Mouse (Mus musculus): ENCODE measurements around the gene Mif4gd.

Mif4gd gene

GRCm38 (mm10) chr11:115612059-115612409 lies 735 bp downstream of the Mif4gd start:
- peak; percentile 94 to 95 for DNase-seq

DNA sequence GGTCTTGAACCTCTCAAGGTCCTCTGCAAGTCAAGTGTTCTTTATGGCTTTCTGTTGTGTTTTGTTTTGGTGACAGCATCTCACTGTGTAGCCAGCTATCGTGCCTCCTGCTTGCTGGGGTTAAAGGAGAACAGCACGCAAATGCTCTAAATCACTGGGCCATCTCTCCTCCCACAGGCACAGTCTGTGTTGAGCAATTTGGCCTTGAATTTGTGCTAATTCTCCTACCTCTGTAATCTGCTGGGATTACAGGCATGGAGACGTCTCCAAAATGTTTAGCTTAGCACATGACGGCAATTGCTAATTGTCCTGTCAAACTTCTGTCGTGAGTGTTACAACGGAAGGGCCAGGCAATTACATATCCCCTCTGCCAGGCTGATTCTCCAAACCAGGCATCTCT lies 1.6 kb downstream of the Mif4gd start:
- no peak for DNase-seq

DNA sequence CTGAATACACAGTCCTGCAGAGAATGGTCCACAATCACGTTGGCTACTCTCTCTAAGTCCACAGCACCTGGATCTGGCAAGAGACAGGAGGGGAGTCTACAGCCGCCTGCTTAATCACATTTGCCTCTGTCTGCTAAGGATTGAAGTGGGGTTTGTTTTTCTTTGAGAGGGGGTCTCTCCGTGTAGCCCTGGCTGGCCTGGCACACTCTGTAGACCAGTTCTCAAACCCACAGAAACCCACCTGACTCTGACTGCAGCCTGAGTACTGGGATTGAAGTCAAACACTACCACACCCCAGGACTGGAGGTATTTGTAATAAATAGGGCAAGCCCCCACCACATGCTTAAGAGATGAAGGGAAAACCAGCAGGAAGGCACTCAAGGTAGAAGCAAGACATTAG lies 3.2 kb downstream of the Mif4gd start:
- no peak for DNase-seq

GRCm38 (mm10) chr11:115608421-115609399 lies 4.1 kb downstream of the Mif4gd start:
- no peak for DNase-seq

- DNase-seq, result no peak
Observed at GRCm38 (mm10) chr11:115606733-115607132, 6.0 kb downstream of the Mif4gd start.

DNA sequence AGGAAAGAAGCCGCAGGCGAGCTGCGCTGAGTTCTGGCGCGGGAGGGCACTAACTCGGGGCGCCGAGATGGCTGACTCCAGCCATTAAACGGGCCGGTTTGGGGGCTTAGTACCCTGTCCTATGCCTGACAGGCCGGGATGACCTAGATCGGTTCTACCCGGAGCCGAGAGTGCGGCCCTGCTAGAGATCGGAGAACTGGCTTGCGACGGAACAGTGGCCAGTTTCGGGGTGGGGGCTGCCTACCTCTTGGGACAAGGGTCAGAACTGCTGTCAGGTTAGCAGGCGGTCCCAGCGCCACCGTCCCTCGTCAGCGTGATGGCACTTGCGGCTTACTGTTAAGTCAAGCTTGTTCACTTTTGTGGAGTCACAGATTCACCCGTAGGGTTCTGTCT lies 8.5 kb downstream of the Mif4gd start:
- peak in 1 of 2 experiments; percentile 74 for DNase-seq

DNA sequence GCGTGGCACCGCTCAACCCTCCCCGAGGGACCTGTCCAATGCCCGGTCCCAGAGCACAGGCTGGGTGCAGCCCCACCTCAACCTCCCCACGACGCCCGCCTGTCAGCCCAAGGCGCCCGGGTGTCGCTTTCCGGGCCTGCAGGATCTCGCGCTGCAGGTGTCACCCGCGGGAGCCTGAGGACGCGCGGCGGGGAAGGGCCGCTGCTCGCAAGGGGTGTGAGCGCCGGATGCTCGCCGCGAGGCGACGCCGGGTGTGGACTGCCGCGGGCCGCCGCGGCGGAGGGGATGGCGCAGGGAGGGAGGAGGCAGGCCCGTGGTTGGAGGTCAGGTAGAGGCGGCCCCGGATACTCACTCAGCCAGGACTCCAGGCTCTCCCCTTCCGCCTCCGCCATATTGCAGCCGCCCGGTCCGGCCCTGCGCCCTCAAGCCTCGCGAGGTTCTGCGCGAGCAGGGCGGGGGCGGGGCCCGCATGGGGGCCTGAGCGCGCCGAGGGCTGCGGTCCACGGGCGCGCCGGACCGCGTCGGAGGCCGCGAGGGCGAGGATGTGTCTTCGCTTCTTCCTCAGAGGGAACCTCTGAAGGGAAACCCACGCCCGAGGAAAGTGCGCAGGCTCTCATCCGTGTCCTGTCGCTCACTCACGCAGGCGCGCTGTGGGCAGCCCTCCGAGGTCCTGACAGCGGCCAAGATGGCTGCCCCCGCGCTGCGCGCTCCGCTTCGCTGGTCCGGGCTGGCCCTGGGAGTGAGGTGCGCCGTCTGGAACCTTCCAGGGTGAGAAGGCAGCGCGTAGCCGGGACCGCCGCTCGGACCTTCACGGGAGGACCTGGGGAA lies 9.1 kb downstream of the Mif4gd start, which contains the start of the genes Mrps7 and Gga3:
TSS of gene Mrps7 (plus strand) at position 450 of the 828 bp plus-strand sequence.
TSS of gene Gga3 (minus strand) at position 576 of the 828 bp plus-strand sequence.
- DNase-seq, result peak; percentile 92 to 96

GRCm38 (mm10) chr11:115603128-115603475 lies 9.7 kb downstream of the Mif4gd start:
- no peak for DNase-seq

DNA sequence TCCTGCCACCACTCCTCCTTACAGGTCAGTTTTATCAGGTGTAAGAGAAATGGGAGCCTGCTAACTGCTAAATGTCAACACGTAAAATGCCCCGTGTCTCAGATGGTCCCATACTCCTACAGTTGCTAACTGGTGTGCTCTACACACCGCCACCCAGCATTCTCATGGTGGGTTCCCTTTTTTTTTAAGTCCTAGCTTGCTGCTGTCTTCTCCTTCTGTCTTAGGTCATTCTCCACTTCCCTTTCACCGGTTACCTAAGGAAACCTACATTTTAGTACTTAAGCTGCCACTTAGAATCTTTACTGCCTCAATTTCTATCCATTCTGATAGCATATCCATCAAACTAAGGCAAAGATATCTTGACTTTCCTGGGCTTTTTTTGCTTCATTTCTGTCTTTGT lies 11.6 kb downstream of the Mif4gd start:
- DNase-seq, result no peak

DNA sequence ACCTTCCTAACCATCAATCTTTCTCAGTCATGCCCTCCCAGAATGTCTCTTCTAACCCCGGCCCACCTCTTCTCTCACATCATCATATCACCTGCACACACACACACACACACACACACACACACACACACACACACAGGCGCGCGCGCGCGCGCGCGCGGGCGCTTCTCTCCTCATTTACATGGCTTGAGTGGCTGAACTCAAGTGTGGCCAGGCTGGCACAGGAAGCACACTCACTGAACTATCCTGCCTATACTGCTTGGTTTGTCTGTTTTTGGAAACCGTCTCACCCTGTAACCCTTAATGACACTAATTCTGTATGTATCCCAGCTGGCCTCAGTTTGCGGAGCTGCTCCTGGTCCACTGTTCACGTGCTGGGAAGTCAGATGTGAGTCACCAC lies 12.0 kb downstream of the Mif4gd start:
- DNase-seq, result no peak

GRCm38 (mm10) chr11:115599722-115600121 lies 13.0 kb downstream of the Mif4gd start:
- DNase-seq, result peak in 1 of 2 experiments; percentile 26

- DNase-seq, result peak in 1 of 2 experiments; percentile 14
Observed at GRCm38 (mm10) chr11:115598309-115598708, 14.5 kb downstream of the Mif4gd start.

DNA sequence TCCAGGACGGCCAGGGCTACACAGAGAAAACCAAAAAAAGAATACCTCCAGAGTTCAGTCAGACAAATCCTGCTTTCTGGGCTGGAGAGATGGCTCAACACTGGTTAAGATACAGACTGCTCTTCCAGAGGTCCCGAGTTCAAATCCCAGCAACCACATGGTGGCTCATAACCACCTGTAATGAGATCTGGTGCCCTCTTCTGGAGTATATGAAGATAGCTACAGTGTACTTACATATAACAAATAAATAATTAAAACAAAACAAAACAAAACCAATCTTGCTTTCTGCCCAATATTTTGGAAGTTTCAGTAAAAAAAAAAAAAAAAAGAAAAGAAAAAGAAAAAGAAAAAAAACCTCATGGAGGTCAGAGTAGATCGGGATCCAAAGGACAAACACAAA lies 17.6 kb downstream of the Mif4gd start:
- DNase-seq, result no peak

DNA sequence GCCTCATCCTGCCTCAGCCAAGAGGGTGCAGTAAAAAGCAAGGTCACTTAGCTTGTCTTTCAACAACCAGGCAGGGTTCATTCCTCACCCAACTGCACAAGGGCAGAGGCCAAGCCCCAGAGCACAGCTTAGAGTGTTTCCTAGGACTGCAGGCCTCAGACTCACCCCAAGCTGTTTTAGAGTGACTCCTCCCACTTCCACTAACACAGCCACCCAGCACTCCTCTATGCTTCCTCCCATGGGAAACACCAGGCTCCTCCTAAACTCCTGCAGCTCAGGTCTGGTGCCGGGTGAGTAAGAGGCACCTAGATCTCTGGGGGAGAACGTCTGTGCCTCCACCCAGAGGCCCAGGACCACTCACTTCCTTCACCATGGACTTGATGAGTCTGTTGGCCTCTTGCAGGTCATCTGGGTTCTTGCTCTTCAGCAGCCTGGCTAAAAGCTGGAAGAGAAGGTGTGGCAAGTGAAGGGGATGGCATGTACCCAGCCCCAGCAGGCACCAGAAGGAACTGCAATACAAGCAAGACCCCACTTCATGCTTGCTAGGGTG lies 22.2 kb downstream of the Mif4gd start:
- no peak for DNase-seq

- DNase-seq, result peak in 1 of 2 experiments; percentile 44
Observed at GRCm38 (mm10) chr11:115587984-115588383, 24.8 kb downstream of the Mif4gd start.

DNA sequence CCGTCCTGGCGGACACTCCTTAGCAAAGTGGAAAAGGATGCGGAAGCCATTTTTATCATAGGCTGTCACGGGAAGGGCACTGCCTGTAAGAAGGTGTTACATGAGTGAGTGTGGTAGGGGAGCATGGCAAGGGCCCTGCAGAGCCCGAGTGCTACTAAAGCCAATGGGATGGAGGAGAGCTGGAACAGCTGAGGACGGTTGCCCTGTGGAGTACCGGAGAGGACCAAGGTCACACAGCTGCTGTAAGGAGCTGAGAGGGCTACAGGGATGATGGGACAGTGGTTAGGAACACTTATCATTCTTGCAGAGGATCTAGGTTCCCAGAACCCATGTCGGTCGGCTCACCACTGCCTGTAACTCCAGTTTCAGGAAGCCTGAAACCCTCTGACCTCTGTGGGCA lies 26.4 kb downstream of the Mif4gd start:
- DNase-seq, result peak in 1 of 2 experiments; percentile 28

- peak in 1 of 2 experiments; percentile 34 for DNase-seq
Observed at GRCm38 (mm10) chr11:115585573-115586100, 27.1 kb downstream of the Mif4gd start.

DNA sequence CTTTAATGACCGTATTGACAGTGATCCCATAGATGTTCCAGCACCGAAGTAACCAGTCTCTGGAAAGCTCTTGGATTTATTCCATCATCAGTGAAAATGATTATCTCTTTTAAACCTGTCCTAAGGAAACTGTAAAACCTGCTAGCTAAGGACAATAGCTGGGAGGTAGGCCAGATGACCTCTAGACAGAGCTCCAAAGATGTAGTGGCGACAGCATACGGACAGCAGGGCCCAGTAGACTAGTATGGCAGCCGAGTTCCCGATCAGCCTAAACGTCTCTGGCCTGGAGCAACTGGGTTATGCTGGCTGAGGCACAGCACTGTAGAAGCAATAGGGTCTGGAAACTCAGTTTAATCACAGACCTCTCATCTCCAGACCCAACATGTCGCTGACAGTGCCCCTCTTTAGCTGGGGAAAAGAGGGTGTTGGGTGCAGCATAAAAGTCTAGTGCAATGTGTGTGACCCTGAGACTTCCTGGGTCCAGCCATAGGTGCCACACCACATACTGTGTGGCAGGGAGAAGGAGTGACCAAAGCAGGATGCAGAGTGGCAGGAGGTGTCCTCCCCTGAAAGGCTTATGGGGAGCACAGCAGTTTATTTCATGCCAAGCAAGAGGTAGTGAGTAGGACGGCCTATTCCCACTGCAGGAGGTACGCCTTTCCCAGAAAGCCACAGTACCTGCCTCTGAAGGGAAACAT lies 28.2 kb downstream of the Mif4gd start:
- DNase-seq, result peak in 1 of 2 experiments; percentile 8

GRCm38 (mm10) chr11:115582913-115583606 lies 29.7 kb downstream of the Mif4gd start:
- DNase-seq, result peak in 1 of 2 experiments; percentile 10

DNA sequence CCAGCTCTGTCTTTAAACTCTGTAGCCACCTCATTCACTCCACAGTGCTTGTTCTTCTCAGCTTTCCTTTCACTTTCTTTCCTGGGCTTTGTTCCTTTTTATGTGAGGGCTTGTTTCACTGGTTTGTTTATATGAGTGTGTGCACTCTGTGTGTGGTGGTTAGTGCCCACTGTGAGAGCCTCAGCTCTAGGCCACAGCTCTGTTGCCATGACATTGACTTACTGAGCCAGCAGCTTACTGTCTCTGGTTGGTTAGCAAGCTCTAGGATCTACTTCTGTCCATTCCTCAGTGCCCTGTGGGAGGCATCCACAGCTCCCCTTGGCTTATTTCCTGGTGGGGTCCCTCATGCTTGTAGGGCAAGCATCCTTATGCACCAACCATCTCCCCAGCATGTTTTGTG lies 33.7 kb downstream of the Mif4gd start:
- DNase-seq, result no peak

DNA sequence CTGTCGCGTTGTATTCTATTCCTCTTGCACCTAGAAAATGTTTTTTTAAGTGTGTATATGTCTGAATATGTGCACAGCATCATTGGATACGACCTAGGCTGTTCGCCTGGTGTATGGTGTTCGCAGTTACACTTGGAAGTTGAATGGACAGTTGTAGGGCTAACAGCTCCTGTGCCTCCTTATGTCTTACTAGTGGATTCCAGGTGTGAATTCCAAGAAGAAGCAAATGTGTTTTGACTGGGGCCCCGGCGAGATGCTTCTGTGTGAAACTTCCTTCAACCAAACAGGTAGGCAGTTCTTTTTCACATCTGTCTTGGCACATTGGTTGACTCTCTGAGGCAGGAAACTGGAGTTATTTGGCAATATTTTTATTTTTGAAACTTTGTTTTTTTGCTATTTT lies 47.8 kb downstream of the Mif4gd start:
- no peak for DNase-seq

All from kidney, postnatal 25 days (tissue).